Mouse (Mus musculus): Measurements from ENCODE around the gene Ap1s1. TPM values are rescaled to one million over a fixed set of nuclear protein-coding genes. Genes with fewer than 3 reads are reported as not detected.

Ap1s1 gene
- polyA plus RNA-seq, 1 experiment from 2014 or later: 112 TPM

- ATAC-seq (no peak), DNase-seq (ENCODE audit: low spot score) (no peak)
- Histone ChIP-seq H3K36me3 (ENCODE audit: insufficient read depth, low read length) (no peaks in the 10 kb centered on the region), H3K4me1 (ENCODE audit: insufficient read depth, low read depth, low read length) (peaks cover 10% of the 10 kb centered on the region), H3K4me3 (ENCODE audit: low read depth, low read length) (no peak overlapping the region), H3K27ac (ENCODE audit: low read length) (no peak overlapping the region), H3K9ac (replicated peaks; ENCODE audit: low read depth) (no peak overlapping the region), H3K27me3 (replicated peaks; ENCODE audit: insufficient read depth, low read length) (peaks cover 42% of the 10 kb centered on the region), H3K9me3 (ENCODE audit: low read length) (no peaks in the 10 kb centered on the region), H3K4me2 (replicated peaks; ENCODE audit: low read depth, low read length) (peak overlapping the region; percentile 40; the same call in 1 of the 2 replicates)
- TF ChIP-seq CTCF (IDR thresholded peaks at IDR 0.05) (no peak; the same call in 1 of the 2 replicates), EP300 (IDR thresholded peaks at IDR 0.05) (no peak)
- 15% methylated on average over 22 of the region's 22 CpGs for WGBS
Measured at GRCm38 (mm10) chr5:137030416-137030810, 15.5 kb downstream of the Ap1s1 start.

GRCm38 (mm10) chr5:137029643-137030415 is 16.1 kb downstream of the Ap1s1 start:
- Histone ChIP-seq H3K36me3 (ENCODE audit: insufficient read depth, low read length) (no peaks in the 10 kb centered on the region), H3K27me3 (replicated peaks; ENCODE audit: insufficient read depth, low read length) (peaks cover 45% of the 10 kb centered on the region), H3K4me3 (ENCODE audit: low read depth, low read length) (no peak overlapping the region; the same call in 1 of the 2 replicates), H3K4me2 (replicated peaks; ENCODE audit: low read depth, low read length) (peak overlapping the region; percentile 40), H3K9me3 (ENCODE audit: low read length) (no peaks in the 10 kb centered on the region), H3K4me1 (ENCODE audit: insufficient read depth, low read depth, low read length) (peaks cover 10% of the 10 kb centered on the region), H3K9ac (replicated peaks; ENCODE audit: low read depth) (no peak overlapping the region), H3K27ac (ENCODE audit: low read length) (no peak overlapping the region)
- DNase-seq (ENCODE audit: low spot score): peak; percentile 97
- WGBS: under 1% methylated on average over 52 of the region's 52 CpGs
- peak; percentile 74 for ATAC-seq
- TF ChIP-seq EP300 (IDR thresholded peaks at IDR 0.05) (no peak), CTCF (IDR thresholded peaks at IDR 0.05) (peak; percentile 15)

- DNase-seq (ENCODE audit: low spot score): no peak
- Histone ChIP-seq H3K36me3 (ENCODE audit: insufficient read depth, low read length) (no peaks in the 10 kb centered on the region), H3K4me1 (ENCODE audit: insufficient read depth, low read depth, low read length) (peaks cover 10% of the 10 kb centered on the region), H3K9ac (replicated peaks; ENCODE audit: low read depth) (no peak overlapping the region), H3K27me3 (replicated peaks; ENCODE audit: insufficient read depth, low read length) (peaks cover 45% of the 10 kb centered on the region), H3K9me3 (ENCODE audit: low read length) (no peaks in the 10 kb centered on the region), H3K27ac (ENCODE audit: low read length) (no peak overlapping the region), H3K4me2 (replicated peaks; ENCODE audit: low read depth, low read length) (no peak overlapping the region), H3K4me3 (ENCODE audit: low read depth, low read length) (no peak overlapping the region)
- TF ChIP-seq CTCF (IDR thresholded peaks at IDR 0.05) (no peak), EP300 (IDR thresholded peaks at IDR 0.05) (no peak)
- no peak for ATAC-seq
- WGBS: 4% methylated on average over 7 of the region's 8 CpGs
Measured at GRCm38 (mm10) chr5:137029273-137029585, 16.7 kb downstream of the Ap1s1 start.

- H3K9me3 ChIP-seq (ENCODE audit: low read length): no peaks in the 10 kb centered on the region
- H3K27me3 ChIP-seq (replicated peaks; ENCODE audit: insufficient read depth, low read length): peaks cover 45% of the 10 kb centered on the region
- 6% methylated on average over 25 of the region's 29 CpGs for WGBS
- no peak for DNase-seq (ENCODE audit: low spot score)
- no peak for ATAC-seq
- H3K36me3 ChIP-seq (ENCODE audit: insufficient read depth, low read length): no peaks in the 10 kb centered on the region
- peaks cover 10% of the 10 kb centered on the region for H3K4me1 ChIP-seq (ENCODE audit: insufficient read depth, low read depth, low read length)
- no peak overlapping the region for H3K27ac ChIP-seq (ENCODE audit: low read length)
- TF ChIP-seq EP300 (IDR thresholded peaks at IDR 0.05) (no peak), CTCF (IDR thresholded peaks at IDR 0.05) (no peak)
- H3K4me3 ChIP-seq (ENCODE audit: low read depth, low read length): no peak overlapping the region
- H3K9ac ChIP-seq (replicated peaks; ENCODE audit: low read depth): no peak overlapping the region
- no peak overlapping the region for H3K4me2 ChIP-seq (replicated peaks; ENCODE audit: low read depth, low read length)
Measured at GRCm38 (mm10) chr5:137028561-137029272, 17.2 kb downstream of the Ap1s1 start.

GRCm38 (mm10) chr5:137026092-137026491 is 19.8 kb downstream of the Ap1s1 start, which contains the start of gene Vgf:
TSS of gene Vgf (plus strand) at chr5:137026392.
- Histone ChIP-seq H3K36me3 (ENCODE audit: insufficient read depth, low read length) (no peaks in the 10 kb centered on the region), H3K27me3 (replicated peaks; ENCODE audit: insufficient read depth, low read length) (peaks cover 34% of the 10 kb centered on the region), H3K4me2 (replicated peaks; ENCODE audit: low read depth, low read length) (no peak within 1 kb of the TSS), H3K9me3 (ENCODE audit: low read length) (no peaks in the 10 kb centered on the region), H3K27ac (ENCODE audit: low read length) (no peak within 1 kb of the TSS), H3K4me3 (ENCODE audit: low read depth, low read length) (no peak within 1 kb of the TSS), H3K4me1 (ENCODE audit: insufficient read depth, low read depth, low read length) (no peaks in the 10 kb centered on the region), H3K9ac (replicated peaks; ENCODE audit: low read depth) (no peak within 1 kb of the TSS)
- TF ChIP-seq EP300 (IDR thresholded peaks at IDR 0.05) (no peak), CTCF (IDR thresholded peaks at IDR 0.05) (no peak)
- no peak for ATAC-seq
- no peak for DNase-seq (ENCODE audit: low spot score)
- WGBS: 14% methylated on average over 4 of the region's 4 CpGs

- TF ChIP-seq CTCF (IDR thresholded peaks at IDR 0.05): peak; percentile 99
- TF ChIP-seq EP300 (IDR thresholded peaks at IDR 0.05): no peak
- Histone ChIP-seq H3K9ac (replicated peaks; ENCODE audit: low read depth) (no peak overlapping the region), H3K36me3 (ENCODE audit: insufficient read depth, low read length) (no peaks in the 10 kb centered on the region), H3K27me3 (replicated peaks; ENCODE audit: insufficient read depth, low read length) (peaks cover 25% of the 10 kb centered on the region), H3K9me3 (ENCODE audit: low read length) (no peaks in the 10 kb centered on the region), H3K27ac (ENCODE audit: low read length) (no peak overlapping the region), H3K4me2 (replicated peaks; ENCODE audit: low read depth, low read length) (no peak overlapping the region), H3K4me1 (ENCODE audit: insufficient read depth, low read depth, low read length) (no peaks in the 10 kb centered on the region), H3K4me3 (ENCODE audit: low read depth, low read length) (no peak overlapping the region)
- DNase-seq (ENCODE audit: low spot score): peak; percentile 69
- 2% methylated on average over 23 of the region's 23 CpGs for WGBS
- peak; percentile 58; the same call in 1 of the 2 replicates for ATAC-seq
Measured at GRCm38 (mm10) chr5:137025132-137025531, 20.8 kb downstream of the Ap1s1 start.

All from lung, postnatal 0 days (tissue).